Comparison of ENCODE assay signal across 10 mouse cellular contexts in genomic region chr3:51130709-51131108, GRCm38 (mm10).
"Had no signal": no experiment of that assay in that cellular context is flagged by ENCODE, and none has a peak within 500 bp of the region (broad histone marks: within the 10 kb centered on the region; RNA-seq: fewer than 3 reads in every experiment).

No protein-coding gene starts in this region.

- H3K36me3 ChIP-seq: limb, embryonic 13.5 days; midbrain, embryonic 13.5 days had no signal

- H3K27me3 ChIP-seq: limb, embryonic 13.5 days; midbrain, embryonic 13.5 days had no signal

- H3K9ac ChIP-seq: limb, embryonic 13.5 days; liver, embryonic 14.5 days; midbrain, embryonic 13.5 days had no signal

- H3K9me3 ChIP-seq: limb, embryonic 13.5 days; midbrain, embryonic 13.5 days had no signal

- ATAC-seq: midbrain, embryonic 13.5 days had no signal

- DNase-seq: kidney, adult 18-20 months; kidney, postnatal 10 days; kidney, postnatal 4 days; left cerebral cortex, postnatal 4 days had no signal

- H3K4me2 ChIP-seq: limb, embryonic 13.5 days; midbrain, embryonic 13.5 days had no signal

- H3K4me3 ChIP-seq: layer of hippocampus, adult 2 months; limb, embryonic 13.5 days; midbrain, embryonic 13.5 days had no signal

- H3K27ac ChIP-seq: layer of hippocampus, adult 2 months; limb, embryonic 13.5 days; liver, embryonic 14.5 days; macrophage; midbrain, embryonic 13.5 days; stomach, postnatal 0 days had no signal
